In genomic region chr10:83073119-83073518, GRCm38 (mm10) we compare ENCODE assay signal across 10 mouse cellular contexts.
A peak's percentile ranks its signal among the peaks of the same experiment; 100 is the strongest.
DNase-seq lines count a peak whose midpoint lies in the region; ATAC-seq and TF ChIP-seq lines count a peak whose summit lies in the region.
"Had no signal": no experiment of that assay in that cellular context is flagged by ENCODE, and none has a peak within 500 bp of the region (broad histone marks: within the 10 kb centered on the region; RNA-seq: fewer than 3 reads in every experiment).

No protein-coding gene starts in this region.

- no peak for DNase-seq in forebrain, postnatal 0 days
- DNase-seq in spleen, postnatal 4 days (ENCODE audit: low spot score in 2 of 2): peak; percentile 58 to 78
- no peak for DNase-seq in spleen, postnatal 14 days (ENCODE audit: low spot score in 2 of 2)
- DNase-seq in thymus, postnatal 4 days: peak; percentile 79
- DNase-seq in gastrocnemius, postnatal 36 days: no peak
- DNase-seq in layer of hippocampus, postnatal 10 days (ENCODE audit: low spot score in 2 of 2): no peak
- DNase-seq: heart, postnatal 4 days had no signal

- 0 out of 2 replicates have a peak, but pooled peaks cover 3% of the 10 kb centered on the region for H3K27me3 ChIP-seq in forebrain, embryonic 12.5 days
- no peaks in the 10 kb centered on the region for H3K27me3 ChIP-seq in forebrain, postnatal 0 days (ENCODE audit: insufficient read depth, low read length)
- H3K27me3 ChIP-seq in liver, embryonic 12.5 days (replicated peaks): no peaks in the 10 kb centered on the region

- H3K27ac ChIP-seq in forebrain, embryonic 12.5 days: no peak overlapping the region
- H3K27ac ChIP-seq in forebrain, postnatal 0 days (ENCODE audit: low read depth, low read length): no peak overlapping the region
- peak overlapping the region; percentile 42; the same call in 1 of the 2 replicates for H3K27ac ChIP-seq in liver, embryonic 12.5 days
- H3K27ac ChIP-seq: limb, embryonic 13.5 days had no signal

- no peak overlapping the region for H3K4me3 ChIP-seq in forebrain, embryonic 12.5 days (replicated peaks)
- H3K4me3 ChIP-seq in forebrain, postnatal 0 days (ENCODE audit: low read depth, low read length): no peak overlapping the region
- no peak overlapping the region for H3K4me3 ChIP-seq in liver, embryonic 12.5 days
- H3K4me3 ChIP-seq: limb, embryonic 13.5 days had no signal

- H3K9me3 ChIP-seq in forebrain, embryonic 12.5 days: no peaks in the 10 kb centered on the region
- no peaks in the 10 kb centered on the region for H3K9me3 ChIP-seq in forebrain, postnatal 0 days (ENCODE audit: low read length)
- no peaks in the 10 kb centered on the region for H3K9me3 ChIP-seq in liver, embryonic 12.5 days (replicated peaks)
- H3K9me3 ChIP-seq: limb, embryonic 13.5 days had no signal

- TF ChIP-seq CTCF in forebrain, postnatal 0 days (IDR thresholded peaks at IDR 0.05; ENCODE audit: low read depth): no peak

- H3K4me2 ChIP-seq in forebrain, embryonic 12.5 days: no peak overlapping the region
- H3K4me2 ChIP-seq in forebrain, postnatal 0 days (ENCODE audit: low read depth): no peak overlapping the region
- H3K4me2 ChIP-seq in liver, embryonic 12.5 days: no peak overlapping the region
- H3K4me2 ChIP-seq: limb, embryonic 13.5 days had no signal

- WGBS in forebrain, embryonic 12.5 days: 64% methylated on average over 7 of the region's 7 CpGs
- WGBS in forebrain, postnatal 0 days: 63% methylated on average over 7 of the region's 7 CpGs
- 53% methylated on average over 7 of the region's 7 CpGs for WGBS in liver, embryonic 12.5 days (ENCODE audit: insufficient replicate concordance)

- H3K9ac ChIP-seq in forebrain, embryonic 12.5 days: no peak overlapping the region
- no peak overlapping the region for H3K9ac ChIP-seq in forebrain, postnatal 0 days
- H3K9ac ChIP-seq in liver, embryonic 12.5 days: no peak overlapping the region
- H3K9ac ChIP-seq: limb, embryonic 13.5 days had no signal

- intact Hi-C loops in gastrocnemius, postnatal 36 days (cut with DNase I): no loop called here

- ATAC-seq in forebrain, embryonic 12.5 days (ENCODE audit: low FRiP score): peak; percentile 46; the same call in 1 of the 2 replicates
- ATAC-seq in forebrain, postnatal 0 days: no peak
- peak; percentile 75 for ATAC-seq in liver, embryonic 12.5 days

- H3K36me3 ChIP-seq in forebrain, embryonic 12.5 days (replicated peaks): no peaks in the 10 kb centered on the region
- H3K36me3 ChIP-seq in forebrain, postnatal 0 days (ENCODE audit: insufficient read depth): no peaks in the 10 kb centered on the region
- peaks cover 4% of the 10 kb centered on the region; the same call in 1 of the 2 replicates for H3K36me3 ChIP-seq in liver, embryonic 12.5 days

- H3K4me1 ChIP-seq in forebrain, embryonic 12.5 days: peaks cover 10% of the 10 kb centered on the region; the same call in 1 of the 2 replicates
- H3K4me1 ChIP-seq in forebrain, postnatal 0 days (ENCODE audit: insufficient read depth): no peaks in the 10 kb centered on the region
- H3K4me1 ChIP-seq in liver, embryonic 12.5 days: peaks cover 56% of the 10 kb centered on the region

Comparison
In these comparisons a context has a peak if more than half of its experiments do, and no peak if none do; other contexts are left out.
1. DNase-seq: peak in spleen, postnatal 4 days (2 of 2) and thymus, postnatal 4 days (single experiment); none in forebrain, postnatal 0 days (single experiment), spleen, postnatal 14 days (0 of 2), gastrocnemius, postnatal 36 days (0 of 2) and layer of hippocampus, postnatal 10 days (0 of 2).